Mouse (Mus musculus): ENCODE data around the gene Tspan14.

The Tspan14 gene

GRCm38 (mm10) chr14:40924378-40925113 is 42.1 kb downstream of the Tspan14 start:
- CTCF ChIA-PET = no interaction called here

GRCm38 (mm10) chr14:40921241-40921640 is 45.4 kb downstream of the Tspan14 start:
- CTCF ChIA-PET = interaction anchor here (0.5 kb wide), 1 partner anchor 96 kb away, joined by 3 read pairs; no protein-coding TSS in a partner anchor

GRCm38 (mm10) chr14:40919521-40919920 is 47.1 kb downstream of the Tspan14 start:
- CTCF ChIA-PET = interaction anchor here (1.4 to 1.6 kb wide), 2 partner anchors 29 to 52 kb away, joined by 3 to 4 read pairs; no protein-coding TSS in a partner anchor

GRCm38 (mm10) chr14:40918477-40918876 is 48.1 kb downstream of the Tspan14 start:
- CTCF ChIA-PET = interaction anchor here (1.2 to 2.2 kb wide), 5 partner anchors 12 to 59 kb away, joined by 3 to 10 read pairs (median 4); no protein-coding TSS in a partner anchor

DNA sequence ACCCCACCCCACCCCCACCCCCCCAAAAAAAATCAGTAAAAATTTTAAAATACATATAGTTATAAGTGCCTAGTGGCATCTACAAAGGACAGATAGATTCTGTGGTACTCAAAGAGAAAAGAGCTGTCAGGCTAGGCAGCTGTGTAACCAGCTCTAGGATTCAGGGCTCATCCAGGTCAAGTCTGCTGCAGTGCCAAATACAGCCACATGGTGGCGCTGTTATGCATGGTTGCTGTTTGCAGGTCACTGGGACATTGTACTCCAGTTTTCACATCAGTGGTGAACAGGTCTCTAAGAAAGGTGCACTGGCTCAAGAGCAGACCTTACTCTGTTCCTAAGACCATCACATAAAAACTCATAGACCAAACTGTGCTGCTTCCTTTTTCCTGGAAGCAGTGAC is 49.0 kb downstream of the Tspan14 start:
- CTCF ChIA-PET = interaction anchor here (0.6 to 2.2 kb wide), 7 partner anchors 13 to 116 kb away, joined by 3 to 10 read pairs (median 4); no protein-coding TSS in a partner anchor

GRCm38 (mm10) chr14:40916667-40917066 is 49.9 kb downstream of the Tspan14 start:
- CTCF ChIA-PET = interaction anchor here (1.4 to 2.2 kb wide), 3 partner anchors 12 to 117 kb away, joined by 3 to 10 read pairs (median 4); no protein-coding TSS in a partner anchor

DNA sequence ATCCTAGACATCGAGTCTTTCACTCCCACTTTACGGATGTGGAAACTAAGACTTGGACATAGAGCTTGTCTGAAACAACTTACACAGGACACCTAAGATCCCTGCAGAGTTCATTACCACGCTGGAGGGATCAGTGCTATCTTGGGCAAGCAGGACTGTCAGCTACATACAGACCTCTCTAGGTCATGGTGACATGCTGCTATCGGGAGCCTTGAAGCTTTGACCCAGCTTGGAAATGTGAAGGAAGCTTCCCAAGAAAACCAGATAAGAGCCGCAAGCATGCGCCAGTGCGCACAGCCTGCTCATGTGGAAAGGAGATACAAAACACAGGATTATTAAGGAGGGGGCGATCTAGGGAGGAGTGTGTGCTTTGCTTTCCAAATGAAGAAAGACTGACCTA is 50.8 kb downstream of the Tspan14 start:
- CTCF ChIA-PET = interaction anchor here (1.4 kb wide), 1 partner anchor 11 kb away, joined by 3 read pairs; no protein-coding TSS in a partner anchor

DNA sequence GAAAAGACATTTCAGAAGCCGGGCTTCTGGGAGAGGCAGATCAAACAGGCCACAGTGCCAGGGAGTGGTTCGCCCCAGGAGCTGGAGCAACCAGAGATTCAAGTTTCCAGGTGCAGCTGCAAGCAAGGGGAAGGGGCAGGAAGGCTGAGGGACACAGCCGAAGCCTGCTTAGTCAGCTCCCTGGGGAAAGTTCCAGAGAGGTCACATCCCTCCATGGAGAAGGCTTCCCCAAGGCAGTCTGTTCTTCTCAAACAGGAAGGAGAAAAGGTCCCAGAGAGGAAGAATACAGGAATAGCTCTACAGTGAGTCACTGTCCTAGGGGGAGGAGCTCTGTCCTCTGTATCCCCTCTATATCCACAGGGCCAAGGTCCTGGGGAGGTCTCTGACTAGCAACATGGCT is 51.9 kb downstream of the Tspan14 start:
- CTCF ChIA-PET = no interaction called here

DNA sequence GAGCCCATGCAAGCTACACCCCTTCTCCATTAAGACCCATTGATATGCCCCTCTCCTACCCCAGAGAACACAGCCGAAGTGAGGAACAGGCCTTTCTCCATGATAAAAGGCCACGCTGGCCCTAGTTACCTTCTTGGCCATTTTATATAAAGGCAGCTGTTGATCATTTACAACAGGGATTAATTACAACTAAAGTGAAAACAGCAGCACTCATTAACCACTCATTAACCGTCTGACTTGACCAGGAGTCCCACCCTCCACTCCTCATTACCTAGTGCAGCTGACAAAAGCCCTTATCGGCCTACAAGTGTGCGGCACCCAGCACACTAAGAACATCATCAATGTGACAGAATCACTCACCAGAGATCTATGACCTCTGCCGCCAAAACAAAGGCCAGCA is 52.9 kb downstream of the Tspan14 start:
- CTCF ChIA-PET = no interaction called here

GRCm38 (mm10) chr14:40911529-40911928 is 55.1 kb downstream of the Tspan14 start:
- CTCF ChIA-PET = no interaction called here

- CTCF ChIA-PET = no interaction called here
Observed at GRCm38 (mm10) chr14:40908763-40909162, 57.8 kb downstream of the Tspan14 start.

DNA sequence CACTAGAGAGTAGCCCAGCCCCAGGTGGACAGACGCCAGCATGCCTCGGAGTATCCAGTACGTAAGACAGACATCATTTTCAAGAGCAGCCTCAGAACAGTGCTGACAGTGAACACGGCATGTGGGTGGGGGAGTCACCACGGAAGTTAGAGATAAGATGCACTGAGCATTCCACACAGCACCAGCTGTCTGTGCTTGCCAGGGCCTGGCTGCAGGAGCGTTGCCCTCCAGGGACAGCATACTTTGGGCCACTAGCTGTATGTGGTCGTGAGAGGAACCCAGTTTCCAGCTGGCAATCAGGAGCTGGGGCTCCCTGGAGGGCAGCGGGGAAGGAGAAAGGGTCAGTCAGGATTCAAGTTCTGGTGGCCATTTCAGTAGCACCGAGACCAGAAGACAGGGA is 59.8 kb downstream of the Tspan14 start:
- CTCF ChIA-PET = interaction anchor here (0.7 kb wide), 1 partner anchor 65 kb away, joined by 6 read pairs; no protein-coding TSS in a partner anchor

GRCm38 (mm10) chr14:40905813-40906212 is 60.8 kb downstream of the Tspan14 start:
- CTCF ChIA-PET = interaction anchor here (0.6 to 1.3 kb wide), 2 partner anchors 12 to 122 kb away, joined by 3 read pairs; no protein-coding TSS in a partner anchor

DNA sequence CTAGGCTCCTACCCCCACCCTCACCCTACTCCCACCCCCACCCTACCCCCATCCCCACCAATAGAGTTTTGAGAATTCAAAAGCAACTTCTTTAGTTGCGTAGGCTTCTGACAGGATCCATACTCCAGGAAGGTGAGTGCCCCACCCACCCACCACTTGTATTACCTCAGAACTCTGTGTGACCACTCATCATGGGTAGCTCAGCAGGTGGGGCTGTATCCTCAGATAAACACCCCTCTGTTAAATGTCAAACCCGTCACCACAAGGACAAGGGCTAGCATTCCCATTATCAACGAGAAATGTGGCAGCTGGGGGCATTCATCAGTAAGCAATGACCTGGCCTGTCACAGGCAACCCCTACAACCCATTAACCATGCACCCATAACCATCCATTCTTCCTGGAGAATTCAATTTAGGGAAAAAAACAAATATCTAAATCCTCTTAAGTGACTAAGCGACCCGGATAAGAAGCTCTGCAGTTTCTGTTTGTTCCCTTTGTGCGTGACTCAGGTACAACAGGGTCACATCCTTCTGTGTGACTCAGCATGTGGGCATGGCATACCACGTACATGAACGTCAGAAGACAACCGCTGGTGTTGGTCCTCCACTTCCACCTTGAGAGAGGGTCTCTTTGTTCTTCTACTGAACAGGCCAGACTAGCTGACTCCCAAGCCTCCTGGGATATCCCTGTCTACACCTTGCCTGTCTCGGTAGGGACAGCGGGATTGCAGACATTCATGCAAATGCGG is 64.1 kb downstream of the Tspan14 start:
- CTCF ChIA-PET = no interaction called here

- CTCF ChIA-PET = no interaction called here
Observed at GRCm38 (mm10) chr14:40900267-40900666, 66.3 kb downstream of the Tspan14 start.

GRCm38 (mm10) chr14:40897916-40898315 is 68.7 kb downstream of the Tspan14 start:
- CTCF ChIA-PET = no interaction called here

- CTCF ChIA-PET = no interaction called here
Observed at GRCm38 (mm10) chr14:40895681-40896080, 70.9 kb downstream of the Tspan14 start.

DNA sequence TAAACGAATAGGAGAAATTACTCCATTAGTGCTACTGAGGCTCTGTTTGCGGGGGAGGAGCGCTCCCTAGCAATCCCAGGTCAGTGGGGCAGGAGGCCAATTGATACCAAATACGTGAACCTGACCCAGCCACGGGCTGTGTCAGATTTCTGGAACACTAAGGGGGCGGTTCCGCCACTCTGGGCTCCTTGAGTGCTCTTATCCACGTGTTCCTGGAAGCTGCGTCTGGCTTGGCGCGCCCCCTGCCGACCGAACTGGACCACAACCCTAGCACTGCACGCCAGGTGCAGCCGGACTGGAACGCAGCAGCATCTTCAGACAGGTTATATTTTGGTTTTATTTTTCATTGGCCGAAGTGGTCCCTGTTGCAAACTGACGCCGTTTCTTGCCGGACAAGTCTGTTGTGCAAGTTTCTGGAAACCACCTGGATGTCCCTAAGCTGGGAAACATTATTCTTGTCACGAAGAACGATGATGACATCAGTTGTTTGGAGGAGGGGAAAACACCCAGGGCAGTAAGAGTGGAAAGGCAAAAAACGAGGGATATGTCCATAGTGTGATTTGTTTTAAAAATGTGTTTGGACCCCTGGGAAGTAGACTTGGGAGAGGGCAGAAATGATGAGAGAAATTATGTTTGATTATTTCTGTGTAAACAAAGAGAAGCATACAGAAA is 71.9 kb downstream of the Tspan14 start:
- CTCF ChIA-PET = interaction anchor here (1.2 kb wide), 1 partner anchor 11 kb away, joined by 3 read pairs; no protein-coding TSS in a partner anchor

GRCm38 (mm10) chr14:40893884-40894283 is 72.7 kb downstream of the Tspan14 start:
- CTCF ChIA-PET = interaction anchor here (1.2 kb wide), 1 partner anchor 11 kb away, joined by 3 read pairs; no protein-coding TSS in a partner anchor

- CTCF ChIA-PET = no interaction called here
Observed at GRCm38 (mm10) chr14:40893196-40893595, 73.4 kb downstream of the Tspan14 start, which contains the start of gene Sh2d4b. Gene Sh2d4b (minus strand): TSS chr14:40893266.

GRCm38 (mm10) chr14:40892326-40892825 is 74.2 kb downstream of the Tspan14 start:
- CTCF ChIA-PET = no interaction called here

DNA sequence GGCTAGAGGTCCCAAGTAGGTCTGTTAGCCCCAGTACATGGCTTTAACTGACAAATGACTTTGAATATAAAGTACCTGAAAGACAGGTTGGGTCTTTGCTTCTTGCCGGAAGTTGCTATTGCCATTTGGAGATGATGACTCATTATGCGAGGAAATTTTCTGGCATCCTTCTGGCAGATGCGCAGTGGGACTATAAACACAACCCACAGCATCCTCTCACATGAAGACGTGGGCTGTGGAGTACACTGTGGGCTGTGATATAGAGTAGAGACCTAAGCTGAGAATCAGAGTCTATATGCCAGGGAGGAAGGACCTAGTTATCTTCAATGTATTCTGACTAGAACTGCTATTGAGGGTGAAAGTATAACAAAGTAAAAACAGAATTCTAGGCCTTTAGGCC is 75.1 kb downstream of the Tspan14 start:
- CTCF ChIA-PET = no interaction called here
